Mouse (Mus musculus) lung, postnatal 14 days (tissue): ENCODE measurements at regions not wholly inside any gene's neighbourhood (a gene's known extent, or its start where the extent isn't known, plus 50 kb on each side); places are given as distances from the start of the nearest gene placed in this dataset.

Source experiments
- DNase-seq: peaks from one replicate; pipeline ENCODE4 v3.0.0; 2021

- DNase-seq, result no peak
Observed at GRCm38 (mm10) chr1:16007809-16008208, 85.3 kb downstream of the 4930444P10Rik start.

- no peak for DNase-seq
Observed at GRCm38 (mm10) chr1:16006888-16007287, 86.2 kb downstream of the 4930444P10Rik start.

GRCm38 (mm10) chr1:15997135-15997534 is 96.0 kb downstream of the 4930444P10Rik start:
- DNase-seq, result no peak

GRCm38 (mm10) chr1:15996341-15996740 is 96.8 kb downstream of the 4930444P10Rik start:
- DNase-seq, result no peak

- peak; percentile 5 for DNase-seq
Observed at GRCm38 (mm10) chr1:15993561-15994410, 99.3 kb downstream of the 4930444P10Rik start.

GRCm38 (mm10) chr1:15990982-15991381 is 102.1 kb downstream of the 4930444P10Rik start:
- no peak for DNase-seq

- DNase-seq, result no peak
Observed at GRCm38 (mm10) chr1:15985579-15985978, 107.5 kb downstream of the 4930444P10Rik start.

GRCm38 (mm10) chr1:15979333-15979732 is 113.8 kb downstream of the 4930444P10Rik start:
- no peak for DNase-seq

- no peak for DNase-seq
Observed at GRCm38 (mm10) chr1:15959578-15959977, 133.5 kb downstream of the 4930444P10Rik start.

GRCm38 (mm10) chr1:15958661-15959060 is 134.5 kb downstream of the 4930444P10Rik start:
- no peak for DNase-seq

GRCm38 (mm10) chr1:15943662-15944061 is 149.5 kb downstream of the 4930444P10Rik start:
- DNase-seq, result no peak

- no peak for DNase-seq
Observed at GRCm38 (mm10) chr1:15943041-15943440, 150.1 kb downstream of the 4930444P10Rik start.
